Mouse (Mus musculus) limb, embryonic 14.5 days (tissue): ENCODE data around the gene Celf3. TPM values are rescaled to one million over a fixed set of nuclear protein-coding genes. Genes with fewer than 3 reads are reported as not detected.

ENCODE experiments used
- ATAC-seq: fragments of 200-750 bp; cut with Nextera tagmentation; 2 replicates; pipeline ENCODE4 v1.8.0; 2017; ENCODE audit warnings: low read depth, moderate number of reproducible peaks, moderate TSS enrichment; ENCODE audit not compliant: low FRiP score
- DNase-seq: peaks from one replicate; pipeline ENCODE4 v3.0.0-alpha.2; 2015; ENCODE audit warnings: low spot score
- H3K27ac ChIP-seq: fragments of 300-500 bp; sonication (generic); replicated peaks from 2 replicates; pipeline ENCODE4 v1.5.1; 2014; ENCODE audit warnings: low read depth, mild to moderate bottlenecking, low read length, moderate library complexity, mixed read lengths
- H3K27me3 ChIP-seq: fragments of 300-500 bp; sonication (generic); 2 replicates; pipeline ENCODE4 v1.6.1; 2014; ENCODE audit warnings: low read length, mixed read lengths; ENCODE audit not compliant: control insufficient read depth, insufficient read depth
- H3K36me3 ChIP-seq: fragments of 300-500 bp; sonication (generic); 2 replicates; pipeline ENCODE4 v1.6.1; 2014; ENCODE audit warnings: mild to moderate bottlenecking, low read length, moderate library complexity, mixed read lengths; ENCODE audit not compliant: control insufficient read depth, insufficient read depth
- H3K4me1 ChIP-seq: fragments of 300-500 bp; sonication (generic); 2 replicates; pipeline ENCODE4 v1.6.1; 2014; ENCODE audit warnings: antibody characterized with exemption, low read length, mixed read lengths; ENCODE audit not compliant: control insufficient read depth, insufficient read depth
- H3K4me2 ChIP-seq: fragments of 300-500 bp; sonication (generic); replicated peaks from 2 replicates; pipeline ENCODE4 v1.6.1; 2014; ENCODE audit warnings: low read depth, mild to moderate bottlenecking, low read length, moderate library complexity; ENCODE audit not compliant: severe bottlenecking
- H3K4me3 ChIP-seq: fragments of 300-500 bp; sonication (generic); replicated peaks from 2 replicates; pipeline ENCODE4 v1.5.1; 2014; ENCODE audit warnings: low read length
- H3K9ac ChIP-seq: fragments of 300-500 bp; sonication (generic); 2 replicates; pipeline ENCODE4 v1.6.1; 2014; ENCODE audit warnings: mild to moderate bottlenecking, low read depth, low read length, moderate library complexity; ENCODE audit not compliant: severe bottlenecking
- H3K9me3 ChIP-seq: fragments of 300-500 bp; sonication (generic); 2 replicates; pipeline ENCODE4 v1.6.1; 2016; ENCODE audit warnings: low read length; ENCODE audit not compliant: control insufficient read depth
- POLR2A ChIP-seq: fragments of 200-500 bp; IDR thresholded peaks from 2 replicates; pipeline ENCODE4 v1.8.0; 2012; ENCODE audit warnings: inconsistent platforms, mild to moderate bottlenecking, moderate library complexity, borderline replicate concordance; ENCODE audit not compliant: insufficient read depth, insufficient read length; ENCODE audit errors: extremely low read depth
- WGBS: fragments of 180-500 bp; shearing (Covaris S2); extraction: QIAGEN DNeasy Blood & Tissue Kit; methylation state at CpG from one replicate; pipeline ENCODE4 v1.1.7; 2014; 5-methylcytosine and 5-hydroxymethylcytosine counted together
- polyA plus RNA-seq, 2 experiments: library from polyadenylated mRNA; depleted of rRNA in 1 of 2; stranded (reverse) in 1 of 2; unstranded in 1 of 2; fragments of >200 nt; fragmentation: Nextera tagmentation in 1 of 2; extraction: Ambion mirVana in 1 of 2; gene quantifications; 2 replicates each; pipeline versions ENCODE4 v1.2.1 to v1.2.3; 2012 to 2014

Gene Celf3
- polyA plus RNA-seq (2012; rRNA removed) (1.7 and 2.4 TPM in 2 replicates), polyA plus RNA-seq (2014; fragmentation: Nextera tagmentation; extraction: Ambion mirVana) (0.25 and 0.90 TPM in 2 replicates)

- H3K27me3 ChIP-seq: 0 out of 2 replicates have a peak, but pooled peaks cover 10% of the 10 kb centered on the region
- TF ChIP-seq POLR2A: no peak
- H3K4me3 ChIP-seq: no peak within 1 kb of the TSS
- 2% methylated on average over 14 of the region's 14 CpGs for WGBS
- no peaks in the 10 kb centered on the region; the same call in 1 of the 2 replicates for H3K4me1 ChIP-seq
- H3K36me3 ChIP-seq: no peaks in the 10 kb centered on the region
- ATAC-seq (no peak), DNase-seq (no peak)
- no peak within 1 kb of the TSS for H3K4me2 ChIP-seq
- no peak within 1 kb of the TSS for H3K9ac ChIP-seq
- no peak within 1 kb of the TSS for H3K27ac ChIP-seq
- H3K9me3 ChIP-seq: no peaks in the 10 kb centered on the region
These were observed at the start of gene Celf3 for GRCm38 (mm10) chr3:94477981-94478422. TSS of gene Celf3 (plus strand) at chr3:94478295.

DNA sequence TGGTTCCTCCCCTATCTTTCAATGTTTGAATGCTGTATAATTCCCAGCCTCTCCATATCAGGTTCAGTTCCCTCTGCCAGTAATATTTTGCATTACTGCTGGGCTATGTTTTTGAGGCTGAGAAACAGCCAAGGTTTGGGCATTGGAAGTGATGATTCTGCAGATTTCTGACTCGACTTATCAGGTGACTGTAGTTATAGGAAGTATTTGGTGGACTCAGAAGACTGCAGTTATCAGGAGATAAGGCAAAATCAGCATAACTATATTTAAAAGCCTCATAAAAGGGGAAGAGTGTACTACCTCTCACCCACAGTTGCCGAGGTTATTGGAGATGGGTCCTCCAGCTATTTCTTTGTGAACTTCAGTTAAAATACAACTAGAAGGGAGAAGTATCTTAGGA, 47.1 kb upstream of the Celf3 start:
- H3K4me2 ChIP-seq: no peak overlapping the region
- no peaks in the 10 kb centered on the region for H3K36me3 ChIP-seq
- no peak overlapping the region for H3K4me3 ChIP-seq
- no peak for DNase-seq
- H3K9ac ChIP-seq: no peak overlapping the region
- H3K27me3 ChIP-seq: no peaks in the 10 kb centered on the region
- WGBS: 67% methylated on average over 2 of the region's 2 CpGs
- no peaks in the 10 kb centered on the region for H3K4me1 ChIP-seq
- no peak overlapping the region for H3K27ac ChIP-seq
- no peak for ATAC-seq
- H3K9me3 ChIP-seq: no peaks in the 10 kb centered on the region
- no peak for TF ChIP-seq POLR2A

- DNase-seq: no peak
- H3K9ac ChIP-seq: no peak overlapping the region
- no peaks in the 10 kb centered on the region for H3K27me3 ChIP-seq
- H3K36me3 ChIP-seq: no peaks in the 10 kb centered on the region
- H3K4me1 ChIP-seq: no peaks in the 10 kb centered on the region
- TF ChIP-seq POLR2A: no peak
- no peak overlapping the region for H3K27ac ChIP-seq
- H3K4me3 ChIP-seq: no peak overlapping the region
- WGBS: 90% methylated on average over 2 of the region's 2 CpGs
- no peak overlapping the region for H3K4me2 ChIP-seq
- no peak for ATAC-seq
- H3K9me3 ChIP-seq: no peaks in the 10 kb centered on the region
These were observed 43.8 kb upstream of the Celf3 start for GRCm38 (mm10) chr3:94434305-94434704.

GRCm38 (mm10) chr3:94436420-94436819, 41.7 kb upstream of the Celf3 start:
- H3K27me3 ChIP-seq: no peaks in the 10 kb centered on the region
- no peak for DNase-seq
- WGBS: 81% methylated on average over 9 of the region's 9 CpGs
- ATAC-seq: no peak
- no peaks in the 10 kb centered on the region for H3K9me3 ChIP-seq
- H3K9ac ChIP-seq: no peak overlapping the region
- H3K4me3 ChIP-seq: no peak overlapping the region
- H3K4me1 ChIP-seq: no peaks in the 10 kb centered on the region
- no peak overlapping the region for H3K4me2 ChIP-seq
- no peak overlapping the region for H3K27ac ChIP-seq
- no peaks in the 10 kb centered on the region for H3K36me3 ChIP-seq
- no peak for TF ChIP-seq POLR2A

DNA sequence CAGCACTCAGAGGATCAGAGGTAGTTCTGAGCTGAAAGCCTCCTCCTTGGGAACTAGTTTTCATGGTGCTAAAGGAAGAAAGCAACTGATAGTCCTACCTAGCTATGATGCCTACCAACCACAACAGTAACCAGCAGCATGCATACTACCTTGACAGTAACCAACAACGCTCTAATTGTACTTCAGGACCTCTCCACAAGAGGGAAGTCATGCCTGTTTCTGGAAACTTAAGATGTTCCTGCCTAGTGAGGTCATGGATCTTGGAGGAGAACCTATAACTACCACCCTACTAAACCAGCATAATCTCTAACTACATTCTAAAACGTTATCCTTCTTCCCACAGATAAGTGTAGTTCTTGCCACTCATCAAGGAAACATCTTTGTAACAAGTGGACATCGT, 36.9 kb upstream of the Celf3 start:
- Histone ChIP-seq H3K27me3 (no peaks in the 10 kb centered on the region), H3K9me3 (no peaks in the 10 kb centered on the region), H3K4me2 (no peak overlapping the region), H3K27ac (no peak overlapping the region), H3K9ac (no peak overlapping the region), H3K4me1 (peaks cover 6% of the 10 kb centered on the region; the same call in 1 of the 2 replicates), H3K36me3 (peaks cover 17% of the 10 kb centered on the region), H3K4me3 (no peak overlapping the region)
- TF ChIP-seq POLR2A: no peak
- WGBS: 37% methylated on average over 3 of the region's 3 CpGs
- no peak for ATAC-seq
- no peak for DNase-seq

DNA sequence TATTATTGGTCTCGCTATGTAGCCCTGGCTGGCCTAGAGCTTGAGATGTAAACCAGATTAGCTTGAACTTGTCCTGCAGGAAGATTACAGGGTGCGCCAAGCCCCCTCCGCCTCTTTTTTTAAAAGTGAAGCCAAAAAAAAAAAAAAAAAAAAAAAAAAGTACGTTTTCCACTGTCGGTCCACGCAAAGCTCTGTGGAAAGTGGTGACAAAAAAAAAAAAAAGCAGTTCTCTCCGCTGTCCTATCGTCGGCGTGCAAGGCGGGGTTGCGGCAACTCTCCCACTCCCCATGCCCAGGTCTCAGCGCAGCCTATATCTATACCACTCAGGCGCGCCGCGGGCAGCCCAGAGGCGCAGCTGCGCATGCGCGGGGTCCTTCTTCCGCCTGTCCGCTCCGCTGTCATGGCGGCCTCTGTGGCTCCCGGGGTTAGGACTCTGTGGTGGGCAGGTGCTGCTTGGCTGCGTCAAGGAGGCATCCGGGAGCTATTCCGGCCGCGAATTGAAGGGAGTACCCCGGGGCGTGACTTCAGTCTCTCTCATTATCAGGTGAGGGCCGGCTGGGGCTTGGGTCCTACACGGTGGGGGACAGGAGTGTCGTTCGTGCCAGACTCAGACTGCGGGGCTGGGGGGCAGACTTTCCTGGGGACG, 35.0 kb upstream of the Celf3 start, which contains the start of gene Mrpl9:
Mrpl9 (plus strand) TSS at position 368 of the 646 bp plus-strand sequence.
- DNase-seq (peak; percentile 97), ATAC-seq (peak; percentile 98)
- H3K27me3 ChIP-seq: no peaks in the 10 kb centered on the region
- H3K9me3 ChIP-seq: no peaks in the 10 kb centered on the region
- peak; percentile 92; the same call in 1 of the 2 replicates for TF ChIP-seq POLR2A
- H3K9ac ChIP-seq: peak within 1 kb of the TSS; percentile 84
- peaks cover 6% of the 10 kb centered on the region; the same call in 1 of the 2 replicates for H3K4me1 ChIP-seq
- H3K4me3 ChIP-seq: peak within 1 kb of the TSS; percentile 92
- 0 out of 2 replicates have a peak within 1 kb of the TSS, but pooled peaks have one; percentile 15 for H3K27ac ChIP-seq
- peak within 1 kb of the TSS; percentile 70 for H3K4me2 ChIP-seq
- H3K36me3 ChIP-seq: peaks cover 36% of the 10 kb centered on the region
- WGBS: under 1% methylated on average over 36 of the region's 39 CpGs
